Mouse (Mus musculus) forebrain, postnatal 0 days (tissue): ENCODE results near the gene Gdnf. TPM values are rescaled to one million over a fixed set of nuclear protein-coding genes. Genes with fewer than 3 reads are reported as not detected.
A peak's percentile ranks its signal among the peaks of the same experiment; 100 is the strongest.

Source experiments
- ATAC-seq: fragments of 200-750 bp; cut with Nextera tagmentation; 2 replicates; pipeline ENCODE4 v1.8.0; 2017; ENCODE audit warnings: mild to moderate bottlenecking, moderate library complexity
- DNase-seq: peaks from one replicate; pipeline ENCODE4 v3.0.0-alpha.2; 2015
- H3K27ac ChIP-seq: fragments of 300-500 bp; sonication (generic); 2 replicates; pipeline ENCODE4 v1.5.1; 2014; ENCODE audit warnings: low read depth, mild to moderate bottlenecking, antibody characterized with exemption, low read length, moderate library complexity, mixed read lengths
- H3K27me3 ChIP-seq: fragments of 300-500 bp; sonication (generic); 2 replicates; pipeline ENCODE4 v1.6.1; 2014; ENCODE audit warnings: mild to moderate bottlenecking, low read length, mixed read lengths; ENCODE audit not compliant: insufficient read depth
- H3K36me3 ChIP-seq: fragments of 300-500 bp; sonication (generic); 2 replicates; pipeline ENCODE4 v1.6.1; 2014; ENCODE audit warnings: mild to moderate bottlenecking, moderate library complexity; ENCODE audit not compliant: insufficient read depth
- H3K4me1 ChIP-seq: fragments of 300-500 bp; sonication (generic); 2 replicates; pipeline ENCODE4 v1.6.1; 2014; ENCODE audit warnings: antibody characterized with exemption; ENCODE audit not compliant: insufficient read depth
- H3K4me2 ChIP-seq: fragments of 300-500 bp; sonication (generic); 2 replicates; pipeline ENCODE4 v1.6.1; 2014; ENCODE audit warnings: low read depth, mild to moderate bottlenecking, moderate library complexity
- H3K4me3 ChIP-seq: fragments of 300-500 bp; sonication (generic); 2 replicates; pipeline ENCODE4 v1.5.1; 2014; ENCODE audit warnings: low read depth, low read length, mixed read lengths
- H3K9ac ChIP-seq: fragments of 300-500 bp; sonication (generic); 2 replicates; pipeline ENCODE4 v1.6.1; 2014; ENCODE audit warnings: mild to moderate bottlenecking
- H3K9me3 ChIP-seq: fragments of 300-500 bp; sonication (generic); 2 replicates; pipeline ENCODE4 v1.6.1; 2016; ENCODE audit warnings: low read length
- CTCF ChIP-seq: sonication (generic); IDR thresholded peaks from 2 replicates; pipeline ENCODE4 v1.5.1; 2016; ENCODE audit warnings: antibody characterized with exemption, control low read depth, low read depth
- WGBS: fragments of 180-500 bp; shearing (Covaris S2); extraction: QIAGEN DNeasy Blood & Tissue Kit; methylation state at CpG from one replicate; pipeline ENCODE4 v1.1.7; 2014; 5-methylcytosine and 5-hydroxymethylcytosine counted together
- polyA plus RNA-seq: library from polyadenylated mRNA; unstranded; fragments of >200 nt; fragmentation: Nextera tagmentation; extraction: Ambion mirVana; gene quantifications from 2 replicates; pipeline ENCODE4 v1.2.1, GENCODE M21; 2015
- total RNA-seq: library from RNA; depleted of rRNA; stranded (reverse); fragments of >200 nt; gene quantifications from 2 replicates; pipeline ENCODE4 v1.2.3, GENCODE M21; 2014

Gene Gdnf
- total and polyA plus RNA-seq, 2 experiments from 2014 or later = 0.11 to 0.29 TPM

GRCm38 (mm10) chr15:7857418-7857817 is 46.8 kb downstream of the Gdnf start:
- H3K9me3 ChIP-seq = no peaks in the 10 kb centered on the region
- no peak overlapping the region for H3K4me2 ChIP-seq
- no peak overlapping the region for H3K4me3 ChIP-seq
- no peaks in the 10 kb centered on the region for H3K27me3 ChIP-seq
- 51% methylated on average over 13 of the region's 13 CpGs for WGBS
- H3K27ac ChIP-seq = no peak overlapping the region
- no peaks in the 10 kb centered on the region for H3K4me1 ChIP-seq
- TF ChIP-seq CTCF = no peak
- H3K9ac ChIP-seq = no peak overlapping the region
- no peaks in the 10 kb centered on the region for H3K36me3 ChIP-seq
- ATAC-seq = no peak; the same call in 1 of the 2 replicates
- DNase-seq = no peak

- H3K27me3 ChIP-seq = no peaks in the 10 kb centered on the region
- WGBS = 88% methylated on average over 5 of the region's 5 CpGs
- no peak overlapping the region for H3K4me2 ChIP-seq
- TF ChIP-seq CTCF = no peak
- DNase-seq (no peak), ATAC-seq (no peak)
- H3K9ac ChIP-seq = no peak overlapping the region
- no peaks in the 10 kb centered on the region for H3K4me1 ChIP-seq
- H3K36me3 ChIP-seq = no peaks in the 10 kb centered on the region
- H3K27ac ChIP-seq = no peak overlapping the region
- no peak overlapping the region for H3K4me3 ChIP-seq
- no peaks in the 10 kb centered on the region for H3K9me3 ChIP-seq
These were observed 48.2 kb downstream of the Gdnf start for GRCm38 (mm10) chr15:7858841-7859240.

- no peaks in the 10 kb centered on the region for H3K4me1 ChIP-seq
- WGBS = 90% methylated on average over 5 of the region's 5 CpGs
- H3K36me3 ChIP-seq = no peaks in the 10 kb centered on the region
- TF ChIP-seq CTCF = no peak
- H3K4me3 ChIP-seq = no peak overlapping the region
- no peaks in the 10 kb centered on the region for H3K9me3 ChIP-seq
- ATAC-seq = no peak
- H3K4me2 ChIP-seq = no peak overlapping the region
- H3K27ac ChIP-seq = no peak overlapping the region
- no peaks in the 10 kb centered on the region for H3K27me3 ChIP-seq
- no peak for DNase-seq
- H3K9ac ChIP-seq = no peak overlapping the region
These were observed 52.2 kb downstream of the Gdnf start for GRCm38 (mm10) chr15:7862890-7863289.

GRCm38 (mm10) chr15:7863328-7863727 is 52.7 kb downstream of the Gdnf start:
- Histone ChIP-seq H3K27ac (no peak overlapping the region), H3K36me3 (no peaks in the 10 kb centered on the region), H3K4me1 (no peaks in the 10 kb centered on the region), H3K9ac (no peak overlapping the region), H3K4me2 (no peak overlapping the region), H3K4me3 (no peak overlapping the region), H3K27me3 (no peaks in the 10 kb centered on the region), H3K9me3 (no peaks in the 10 kb centered on the region)
- no peak for TF ChIP-seq CTCF
- 60% methylated on average over 5 of the region's 5 CpGs for WGBS
- DNase-seq (peak; percentile 14), ATAC-seq (peak; percentile 54)

GRCm38 (mm10) chr15:7865305-7865704 is 54.7 kb downstream of the Gdnf start:
- Histone ChIP-seq H3K27me3 (no peaks in the 10 kb centered on the region), H3K4me2 (no peak overlapping the region), H3K4me1 (no peaks in the 10 kb centered on the region), H3K9me3 (no peaks in the 10 kb centered on the region), H3K9ac (no peak overlapping the region), H3K27ac (no peak overlapping the region), H3K36me3 (no peaks in the 10 kb centered on the region), H3K4me3 (no peak overlapping the region)
- DNase-seq (no peak), ATAC-seq (no peak)
- 86% methylated on average over 3 of the region's 3 CpGs for WGBS
- TF ChIP-seq CTCF = no peak

GRCm38 (mm10) chr15:7872473-7872872 is 61.8 kb downstream of the Gdnf start:
- no peak for ATAC-seq
- no peaks in the 10 kb centered on the region for H3K27me3 ChIP-seq
- no peaks in the 10 kb centered on the region for H3K9me3 ChIP-seq
- H3K27ac ChIP-seq = no peak overlapping the region
- no peaks in the 10 kb centered on the region for H3K4me1 ChIP-seq
- 71% methylated on average over 5 of the region's 5 CpGs for WGBS
- no peak overlapping the region for H3K9ac ChIP-seq
- no peak overlapping the region for H3K4me3 ChIP-seq
- TF ChIP-seq CTCF = no peak
- DNase-seq = no peak
- no peak overlapping the region for H3K4me2 ChIP-seq
- no peaks in the 10 kb centered on the region for H3K36me3 ChIP-seq

- WGBS = 64% methylated on average over 6 of the region's 6 CpGs
- no peak for DNase-seq
- no peak for ATAC-seq
- no peak overlapping the region for H3K4me3 ChIP-seq
- no peaks in the 10 kb centered on the region for H3K9me3 ChIP-seq
- no peaks in the 10 kb centered on the region for H3K27me3 ChIP-seq
- TF ChIP-seq CTCF = no peak
- peaks cover 3% of the 10 kb centered on the region; the same call in 1 of the 2 replicates for H3K36me3 ChIP-seq
- H3K4me2 ChIP-seq = no peak overlapping the region
- no peak overlapping the region for H3K27ac ChIP-seq
- H3K4me1 ChIP-seq = no peaks in the 10 kb centered on the region
- no peak overlapping the region for H3K9ac ChIP-seq
These were observed 65.2 kb downstream of the Gdnf start for GRCm38 (mm10) chr15:7875879-7876278.
